Mouse (Mus musculus): ENCODE measurements at regions not wholly inside any gene's neighbourhood (a gene's known extent, or its start where the extent isn't known, plus 50 kb on each side); places are given as distances from the start of the nearest gene placed in this dataset.

DNA sequence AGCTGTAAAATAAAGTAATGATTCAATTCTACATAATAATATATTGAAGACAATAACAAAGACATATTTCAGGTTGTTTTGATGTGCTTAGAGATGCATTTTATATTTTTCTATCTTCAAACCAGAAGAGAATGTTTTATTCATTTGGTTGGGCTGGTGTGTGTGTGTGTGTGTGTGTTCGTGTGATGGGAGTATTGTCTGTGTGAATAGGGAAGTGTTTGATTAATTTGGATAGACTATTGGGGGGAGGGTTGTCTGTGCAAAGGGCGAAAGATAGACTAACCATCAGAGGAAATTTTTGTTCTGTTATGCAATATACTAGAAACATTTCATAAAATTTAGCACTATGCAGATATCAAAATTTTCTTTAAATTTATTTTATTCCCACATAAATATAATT lies 776.8 kb upstream of the Gm8797 start:
- H3K36me3 ChIP-seq (ENCODE audit: poor library complexity, severe bottlenecking) = no peaks in the 10 kb centered on the region
- no peaks in the 10 kb centered on the region for H3K9me3 ChIP-seq (replicated peaks)
- peaks cover 15% of the 10 kb centered on the region; the same call in 1 of the 2 replicates for H3K4me1 ChIP-seq
- no peak overlapping the region for H3K27ac ChIP-seq
- no peak overlapping the region for H3K4me2 ChIP-seq
- 59% methylated on average over 2 of the region's 2 CpGs for WGBS
- no peak for ATAC-seq
- H3K9ac ChIP-seq = no peak overlapping the region
- no peaks in the 10 kb centered on the region for H3K27me3 ChIP-seq
- H3K4me3 ChIP-seq = no peak overlapping the region

DNA sequence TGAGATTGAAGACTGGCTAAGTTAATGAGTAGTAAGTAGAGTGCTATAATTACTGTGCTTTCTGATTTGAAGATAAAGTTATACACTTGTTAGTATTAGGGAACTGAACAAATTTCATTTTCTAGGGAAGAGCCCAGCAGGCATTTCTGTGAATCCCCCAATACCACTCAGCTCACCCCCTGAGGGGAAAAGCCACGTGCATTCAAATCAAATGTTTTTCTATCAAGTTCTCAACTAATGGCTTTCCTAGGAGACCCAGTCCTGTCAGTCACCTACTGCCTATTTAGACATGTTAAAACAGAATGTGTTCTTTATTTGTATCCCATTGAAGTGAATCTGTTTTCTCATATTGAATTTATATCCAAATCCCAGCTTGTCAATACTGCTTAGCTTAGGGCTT lies 775.9 kb upstream of the Gm8797 start:
- Histone ChIP-seq H3K4me2 (no peak overlapping the region), H3K4me3 (no peak overlapping the region), H3K27ac (no peak overlapping the region), H3K9ac (no peak overlapping the region), H3K36me3 (ENCODE audit: poor library complexity, severe bottlenecking) (no peaks in the 10 kb centered on the region), H3K27me3 (no peaks in the 10 kb centered on the region), H3K4me1 (peaks cover 15% of the 10 kb centered on the region; the same call in 1 of the 2 replicates), H3K9me3 (replicated peaks) (no peaks in the 10 kb centered on the region)
- no peak for ATAC-seq
- 13% methylated on average over 1 of the region's 1 CpGs for WGBS

DNA sequence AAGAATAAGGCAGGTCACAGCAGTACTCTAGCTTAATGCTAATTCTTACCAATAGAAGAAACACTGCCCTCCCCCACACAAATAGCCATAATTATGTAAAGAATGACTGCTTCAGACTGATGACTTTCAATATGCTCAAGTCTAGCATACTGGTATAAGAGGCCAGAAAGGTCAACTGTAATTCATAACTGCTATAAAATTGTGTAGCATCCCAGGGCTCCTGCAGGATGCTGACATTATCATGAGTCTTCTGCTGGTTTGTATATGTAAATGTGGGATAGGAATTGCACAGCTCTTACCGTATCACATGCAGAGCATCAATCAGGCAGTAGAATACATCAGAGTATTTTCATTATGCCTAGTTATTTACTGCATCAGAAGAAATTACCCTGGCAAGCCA lies 774.3 kb upstream of the Gm8797 start:
- no peak overlapping the region for H3K4me3 ChIP-seq
- ATAC-seq = peak; percentile 65
- WGBS = 42% methylated on average over 1 of the region's 1 CpGs
- peak overlapping the region; percentile 10; the same call in 1 of the 2 replicates for H3K27ac ChIP-seq
- H3K9me3 ChIP-seq (replicated peaks) = no peaks in the 10 kb centered on the region
- no peaks in the 10 kb centered on the region for H3K36me3 ChIP-seq (ENCODE audit: poor library complexity, severe bottlenecking)
- no peak overlapping the region for H3K9ac ChIP-seq
- no peaks in the 10 kb centered on the region for H3K27me3 ChIP-seq
- H3K4me2 ChIP-seq = no peak overlapping the region
- H3K4me1 ChIP-seq = peaks cover 15% of the 10 kb centered on the region; the same call in 1 of the 2 replicates

DNA sequence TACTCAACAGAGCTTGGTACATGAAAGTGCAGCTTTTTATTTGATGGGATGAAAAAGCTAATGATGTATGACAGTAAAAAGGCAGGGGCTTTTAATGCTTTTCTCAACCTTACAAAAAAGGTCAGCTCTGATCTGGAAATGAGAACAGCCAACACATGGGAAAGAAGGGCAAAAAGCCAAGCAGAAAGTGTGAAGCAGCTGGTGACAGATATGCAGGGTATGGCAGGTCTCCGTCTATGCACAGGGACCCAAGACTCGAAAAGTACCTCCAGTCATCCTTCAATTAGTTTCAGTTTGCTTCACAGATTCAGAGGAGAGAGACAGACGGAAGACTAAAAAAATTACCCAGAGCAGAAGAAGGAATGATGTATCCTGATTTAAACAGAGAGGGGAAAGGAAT lies 732.9 kb upstream of the Gm8797 start:
- peak; percentile 57; the same call in 1 of the 2 replicates for ATAC-seq
- Histone ChIP-seq H3K9me3 (replicated peaks) (no peaks in the 10 kb centered on the region), H3K9ac (no peak overlapping the region), H3K4me3 (no peak overlapping the region), H3K4me1 (no peaks in the 10 kb centered on the region), H3K27me3 (no peaks in the 10 kb centered on the region), H3K27ac (no peak overlapping the region), H3K4me2 (no peak overlapping the region), H3K36me3 (ENCODE audit: poor library complexity, severe bottlenecking) (no peaks in the 10 kb centered on the region)
- 73% methylated on average over 3 of the region's 3 CpGs for WGBS

Measured in forebrain, embryonic 13.5 days (tissue).